Mouse (Mus musculus) embryonic facial prominence, embryonic 11.5 days (tissue): ENCODE data around the gene Olfr44. TPM values are rescaled to one million over a fixed set of nuclear protein-coding genes. Genes with fewer than 3 reads are reported as not detected.

Source experiments
- polyA plus RNA-seq: library from polyadenylated mRNA; unstranded; fragments of >200 nt; fragmentation: Nextera tagmentation; extraction: Ambion mirVana; gene quantifications from 2 replicates; pipeline ENCODE4 v1.2.1, GENCODE M21; 2014

Olfr44 gene
- polyA plus RNA-seq, 1 experiment from 2014 or later: not detected

Other genes with a start within 250 kb of the Olfr44 start
- gene Olfr1537, start 244.0 kb downstream of the Olfr44 start, polyA plus RNA-seq: not detected in 2 replicates
- not detected in 2 replicates for gene Olfr945, start 217.2 kb downstream of the Olfr44 start, polyA plus RNA-seq
- gene Olfr948, start 167.9 kb downstream of the Olfr44 start, polyA plus RNA-seq: not detected in 2 replicates
- not detected in 2 replicates for gene Olfr951, start 106.6 kb downstream of the Olfr44 start, polyA plus RNA-seq
- gene Olfr952, start 66.8 kb downstream of the Olfr44 start, polyA plus RNA-seq: not detected in 2 replicates
- not detected in 2 replicates for gene Olfr954, start 37.3 kb downstream of the Olfr44 start, polyA plus RNA-seq
- gene Olfr955, start 22.1 kb downstream of the Olfr44 start, polyA plus RNA-seq: not detected in 2 replicates
- gene Olfr957, start 21.8 kb upstream of the Olfr44 start, polyA plus RNA-seq: not detected in 2 replicates
- gene Olfr958, start 60.1 kb upstream of the Olfr44 start, polyA plus RNA-seq: not detected in 2 replicates
- not detected in 2 replicates for gene Olfr959, start 81.6 kb upstream of the Olfr44 start, polyA plus RNA-seq
- 34.3 and 35.0 TPM in 2 replicates for gene AW551984, start 110.4 kb upstream of the Olfr44 start, polyA plus RNA-seq
- not detected in 2 replicates for gene Olfr148, start 116.7 kb upstream of the Olfr44 start, polyA plus RNA-seq
- not detected in 2 replicates for gene Olfr960, start 127.4 kb upstream of the Olfr44 start, polyA plus RNA-seq
- not detected in 2 replicates for gene Olfr961, start 151.1 kb upstream of the Olfr44 start, polyA plus RNA-seq
- not detected in 2 replicates for gene Olfr963, start 173.2 kb upstream of the Olfr44 start, polyA plus RNA-seq
- not detected in 2 replicates for gene Olfr149, start 213.1 kb upstream of the Olfr44 start, polyA plus RNA-seq
- not detected in 2 replicates for gene Olfr965, start 217.4 kb upstream of the Olfr44 start, polyA plus RNA-seq
- not detected in 2 replicates for gene Olfr150, start 237.0 kb upstream of the Olfr44 start, polyA plus RNA-seq